Mouse (Mus musculus) brain, adult 2 months (tissue): Measurements from ENCODE around the gene Hacd2.

Experiments used
- DNase-seq: peaks from one replicate; pipeline ENCODE4 v3.0.0; 2011; ENCODE audit warnings: low read depth, low spot score

The Hacd2 gene

GRCm38 (mm10) chr16:35022242-35023137, at the start of gene Hacd2:
Gene Hacd2 (plus strand): TSS chr16:35022428.
- DNase-seq, result peak; percentile 98

- DNase-seq, result no peak
Observed at GRCm38 (mm10) chr16:34972471-34972870, 49.8 kb upstream of the Hacd2 start.

GRCm38 (mm10) chr16:34975544-34975943, 46.7 kb upstream of the Hacd2 start:
- DNase-seq, result peak; percentile 44

DNA sequence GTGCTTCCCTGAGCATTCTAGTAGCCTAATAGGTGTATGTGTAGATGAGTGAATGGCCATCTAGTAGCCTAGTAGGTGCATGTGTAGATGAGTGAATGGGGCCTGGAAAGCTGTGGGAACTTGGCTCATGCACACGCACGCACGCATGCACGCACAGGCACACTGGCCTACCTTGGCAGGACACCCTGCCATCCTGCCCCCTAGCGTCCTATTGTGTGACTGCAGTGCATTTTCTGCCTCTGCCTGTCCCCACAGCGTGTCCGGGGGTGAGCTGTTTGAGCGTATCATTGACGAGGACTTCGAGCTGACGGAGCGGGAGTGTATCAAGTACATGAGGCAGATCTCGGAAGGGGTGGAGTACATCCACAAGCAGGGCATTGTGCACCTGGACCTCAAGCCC, 45.6 kb upstream of the Hacd2 start:
- no peak for DNase-seq

DNA sequence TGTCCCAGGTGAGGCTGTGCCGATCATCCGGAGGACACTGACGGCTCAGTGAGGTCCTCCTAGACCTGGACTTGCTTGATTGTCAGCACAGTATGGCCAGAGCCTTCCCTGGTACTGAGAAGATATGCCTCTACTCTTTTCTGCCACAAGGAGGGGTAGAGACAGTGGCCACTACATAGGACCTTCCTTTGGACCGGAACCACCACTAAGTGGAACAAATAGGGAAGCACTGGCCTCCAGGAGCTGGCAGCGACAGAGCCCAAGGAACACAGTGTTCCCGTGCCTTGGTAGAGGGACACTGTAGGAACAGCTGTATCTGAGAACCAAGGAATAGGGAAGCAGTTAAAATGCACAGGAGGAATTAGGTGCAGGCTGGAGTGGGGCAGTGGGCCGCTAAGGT, 44.2 kb upstream of the Hacd2 start:
- no peak for DNase-seq

- no peak for DNase-seq
Observed at GRCm38 (mm10) chr16:34981009-34981408, 41.2 kb upstream of the Hacd2 start.

DNA sequence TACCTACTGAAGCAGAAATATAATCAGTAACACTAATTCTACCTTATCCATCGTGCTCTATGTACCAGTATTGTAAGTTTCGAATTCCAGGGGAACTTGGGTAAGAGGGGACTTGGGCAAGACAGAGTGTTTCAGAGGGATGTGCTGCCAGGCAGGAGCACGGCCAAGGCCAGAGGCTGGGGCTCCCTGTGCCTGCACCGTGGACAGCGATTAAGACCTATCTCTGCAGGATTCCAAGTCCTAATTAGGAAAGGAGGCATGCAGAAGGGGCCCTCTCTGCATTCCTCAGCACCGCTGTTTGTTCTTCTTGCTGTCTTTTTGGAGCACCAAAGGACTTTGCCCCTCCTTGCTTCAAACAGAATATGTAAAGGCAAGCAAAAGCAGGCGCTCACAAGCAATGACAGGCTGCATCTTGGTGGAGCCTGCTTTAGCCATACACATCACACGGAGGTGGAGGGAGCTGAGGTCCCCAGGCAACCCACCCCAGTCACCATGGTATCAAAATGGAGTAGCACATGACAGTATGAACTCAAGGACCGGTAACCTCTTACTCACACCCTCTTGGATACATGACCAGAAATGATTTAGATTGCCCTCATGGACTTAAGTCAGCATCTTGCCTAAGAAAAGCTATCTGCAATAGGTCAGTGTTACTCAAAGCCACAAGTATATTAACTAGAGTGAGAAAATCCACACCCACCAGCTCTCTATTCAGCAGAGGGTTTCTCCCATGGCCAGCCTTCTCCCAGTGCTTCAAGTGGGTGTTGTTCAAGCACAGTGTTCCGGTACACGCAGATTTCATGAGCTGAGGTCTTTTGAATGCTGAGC, 37.8 kb upstream of the Hacd2 start:
- peak; percentile 57 for DNase-seq

DNA sequence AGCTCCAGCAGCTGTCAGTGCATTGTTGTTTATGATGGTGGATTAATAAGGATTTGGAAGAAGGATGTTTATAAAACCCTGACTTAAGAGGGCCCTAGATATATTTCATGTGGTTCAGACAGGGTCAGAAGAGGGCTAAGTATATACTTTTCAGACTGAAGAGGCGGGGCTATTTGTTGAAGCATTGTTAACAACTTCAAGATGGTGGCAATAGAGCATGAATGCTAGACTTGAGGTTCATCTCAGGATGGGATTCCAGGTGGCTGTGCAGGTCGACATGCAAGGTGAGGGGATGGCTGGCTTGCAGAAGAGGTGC, 37.2 kb upstream of the Hacd2 start:
- no peak for DNase-seq

DNA sequence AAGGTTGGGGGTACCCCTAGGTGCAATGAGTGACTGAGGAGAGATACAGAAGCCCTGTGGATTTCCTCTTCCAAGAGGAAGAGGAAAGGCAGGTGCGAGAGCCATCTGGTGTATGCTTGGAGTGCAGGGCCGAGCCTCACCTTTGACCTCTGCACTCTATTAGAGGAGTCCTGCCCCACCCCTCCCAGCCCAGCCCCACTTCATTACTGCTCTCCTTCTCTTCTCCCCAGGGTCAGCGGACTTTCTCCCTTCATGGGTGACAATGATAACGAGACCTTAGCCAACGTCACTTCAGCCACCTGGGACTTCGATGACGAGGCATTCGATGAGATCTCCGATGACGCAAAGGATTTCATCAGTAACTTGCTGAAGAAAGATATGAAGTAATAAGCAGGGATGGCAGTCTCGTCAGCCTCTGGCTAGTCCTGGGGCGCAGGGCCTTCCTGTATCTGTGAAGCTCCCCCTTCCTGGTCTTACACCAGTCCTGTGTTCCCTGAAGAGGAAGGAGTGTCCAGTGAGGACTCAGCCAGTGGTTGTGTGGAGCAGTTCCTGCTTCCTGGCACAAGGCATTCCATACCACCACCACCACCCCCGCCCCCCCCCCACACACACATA, 35.9 kb upstream of the Hacd2 start:
- no peak for DNase-seq

GRCm38 (mm10) chr16:34991365-34991764, 30.9 kb upstream of the Hacd2 start:
- DNase-seq, result no peak

DNA sequence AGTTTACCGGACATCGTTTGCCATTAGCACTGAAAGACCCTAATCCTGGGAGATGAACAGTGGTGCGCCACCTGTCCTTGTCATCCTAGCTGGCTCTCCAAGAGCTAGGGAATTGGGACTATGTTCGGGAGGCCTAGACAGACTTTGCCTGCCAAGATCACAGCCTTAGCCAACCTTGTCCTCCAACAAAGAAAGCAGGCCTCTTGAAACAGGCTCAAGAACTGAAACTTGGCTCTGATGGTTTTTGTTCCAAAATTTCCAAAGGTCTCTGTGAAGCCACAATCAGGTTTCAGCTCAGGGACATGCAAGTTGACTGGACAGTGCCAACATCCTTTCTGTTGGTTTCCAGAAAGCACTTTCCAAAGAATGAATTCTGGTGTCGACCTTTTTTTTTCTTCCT, 29.4 kb upstream of the Hacd2 start:
- no peak for DNase-seq

GRCm38 (mm10) chr16:34993694-34994330, 28.4 kb upstream of the Hacd2 start:
- no peak for DNase-seq

GRCm38 (mm10) chr16:34994641-34995141, 27.5 kb upstream of the Hacd2 start:
- no peak for DNase-seq

DNA sequence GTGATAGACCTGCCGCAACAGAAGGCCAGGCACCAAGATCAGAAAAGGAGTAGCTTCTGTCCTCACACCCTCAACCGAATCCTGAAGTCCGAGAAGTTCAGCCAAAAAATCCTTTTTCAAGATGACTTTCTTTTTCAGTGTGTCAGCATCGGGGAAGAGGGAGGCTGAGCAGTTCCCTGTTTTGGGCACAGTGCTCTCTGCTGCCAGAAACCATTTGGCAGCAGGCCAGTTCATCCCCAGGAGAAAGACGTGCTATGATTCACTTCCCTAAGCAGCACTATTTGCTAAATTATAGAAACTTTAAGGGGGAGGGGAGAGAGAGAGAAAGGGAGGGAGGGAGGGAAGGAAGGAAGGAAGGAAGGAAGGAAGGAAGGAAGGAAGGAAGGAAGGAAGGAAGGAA, 26.1 kb upstream of the Hacd2 start:
- DNase-seq, result peak; percentile 96

- no peak for DNase-seq
Observed at GRCm38 (mm10) chr16:34997052-34997451, 25.2 kb upstream of the Hacd2 start.

DNA sequence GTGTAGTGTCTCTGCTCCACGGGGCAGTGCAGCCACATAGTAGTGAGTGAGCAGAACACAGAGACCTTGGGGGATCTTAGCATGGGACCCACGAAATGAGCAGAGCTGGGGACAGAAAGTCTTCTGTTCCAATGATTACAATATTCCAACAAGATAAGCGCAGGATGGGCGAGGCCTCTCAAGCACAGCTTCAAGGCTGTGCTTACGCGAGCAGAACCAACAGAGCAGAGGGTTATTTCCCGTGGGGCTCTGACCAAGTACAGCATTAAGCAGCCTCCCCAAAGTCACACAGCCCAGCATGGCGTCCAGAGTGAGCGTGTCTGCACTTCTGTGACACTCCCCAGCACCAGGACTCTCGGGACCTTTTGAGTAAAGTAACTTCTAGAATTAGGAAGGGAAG, 24.7 kb upstream of the Hacd2 start:
- no peak for DNase-seq

- peak; percentile 50 for DNase-seq
Observed at GRCm38 (mm10) chr16:34999016-34999415, 23.2 kb upstream of the Hacd2 start.

DNA sequence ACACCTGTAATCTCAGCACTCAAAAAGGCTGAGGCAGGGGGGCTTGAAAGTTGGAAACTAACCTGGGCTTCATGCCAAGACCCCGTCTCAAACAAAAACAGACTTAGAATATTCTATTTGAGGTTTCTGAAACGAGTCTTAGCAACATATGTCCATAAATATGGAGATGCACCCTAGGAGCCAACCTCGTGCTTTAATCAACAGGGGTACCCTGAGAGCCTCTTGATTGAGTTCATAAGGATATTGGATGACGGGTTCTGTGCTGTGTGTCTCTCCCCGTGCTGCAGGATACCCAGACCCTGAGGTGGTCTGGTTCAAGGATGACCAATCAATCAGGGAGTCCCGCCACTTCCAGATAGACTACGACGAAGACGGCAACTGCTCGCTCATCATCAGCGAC, 22.2 kb upstream of the Hacd2 start:
- no peak for DNase-seq

- DNase-seq, result peak; percentile 74
Observed at GRCm38 (mm10) chr16:35000923-35001560, 21.2 kb upstream of the Hacd2 start.

GRCm38 (mm10) chr16:35004356-35004755, 17.9 kb upstream of the Hacd2 start:
- DNase-seq, result no peak

DNA sequence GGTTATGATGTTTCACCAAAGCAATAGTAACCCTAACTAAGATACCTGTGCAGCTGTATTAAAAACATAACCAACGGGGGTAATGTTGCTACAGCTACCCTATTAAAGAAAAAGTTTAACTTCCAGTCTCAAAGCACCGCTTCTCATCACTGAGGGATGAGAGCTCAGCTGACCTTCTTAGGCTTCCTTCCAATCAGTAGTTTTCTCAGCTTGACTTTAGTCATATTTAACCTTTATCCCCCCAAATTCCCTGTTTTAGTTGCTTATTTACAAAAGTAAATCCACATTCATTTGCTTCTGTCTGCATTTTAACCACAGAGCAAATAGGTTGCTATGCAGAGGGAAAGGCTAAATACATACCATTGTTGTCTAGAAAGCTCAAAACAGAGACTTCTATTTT, 17.5 kb upstream of the Hacd2 start:
- DNase-seq, result no peak
